Mouse (Mus musculus) midbrain, embryonic 15.5 days (tissue): Measurements from ENCODE around the gene Dda1. TPM values are rescaled to one million over a fixed set of nuclear protein-coding genes. Genes with fewer than 3 reads are reported as not detected.
"Not testable (repeated sequence)": the region's sequence is repeated elsewhere in the genome, so short reads cannot be mapped to it uniquely, and the experiment has no call there.

Experiments
- ATAC-seq: fragments of 200-750 bp; cut with Nextera tagmentation; replicated peaks from 2 replicates; pipeline ENCODE4 v1.8.0; 2017; ENCODE audit warnings: moderate TSS enrichment
- H3K27ac ChIP-seq: fragments of 300-500 bp; sonication (generic); 2 replicates; pipeline ENCODE4 v1.5.1; 2015; ENCODE audit warnings: mild to moderate bottlenecking, inconsistent platforms
- H3K27me3 ChIP-seq: fragments of 300-500 bp; sonication (generic); replicated peaks from 2 replicates; pipeline ENCODE4 v1.6.1; 2015; ENCODE audit warnings: inconsistent platforms
- H3K36me3 ChIP-seq: fragments of 300-500 bp; sonication (generic); replicated peaks from 2 replicates; pipeline ENCODE4 v1.6.1; 2015; ENCODE audit warnings: inconsistent platforms
- H3K4me1 ChIP-seq: fragments of 300-500 bp; sonication (generic); 2 replicates; pipeline ENCODE4 v1.6.1; 2015; ENCODE audit warnings: inconsistent platforms
- H3K4me2 ChIP-seq: fragments of 300-500 bp; sonication (generic); 2 replicates; pipeline ENCODE4 v1.6.1; 2015; ENCODE audit warnings: inconsistent platforms, mild to moderate bottlenecking, moderate library complexity
- H3K4me3 ChIP-seq: fragments of 300-500 bp; sonication (generic); 2 replicates; pipeline ENCODE4 v1.5.1; 2015; ENCODE audit warnings: mild to moderate bottlenecking, inconsistent platforms
- H3K9ac ChIP-seq: fragments of 300-500 bp; sonication (generic); 2 replicates; pipeline ENCODE4 v1.6.1; 2015; ENCODE audit warnings: mild to moderate bottlenecking, inconsistent platforms
- H3K9me3 ChIP-seq: fragments of 300-500 bp; sonication (generic); 2 replicates; pipeline ENCODE4 v1.6.1; 2016; ENCODE audit warnings: inconsistent platforms
- WGBS: fragments of 180-500 bp; shearing (Covaris S2); methylation state at CpG from one replicate; pipeline ENCODE4 v1.1.7; 2015; ENCODE audit warnings: mixed read lengths; 5-methylcytosine and 5-hydroxymethylcytosine counted together
- polyA plus RNA-seq: library from polyadenylated mRNA; unstranded; fragments of >200 nt; fragmentation: Nextera tagmentation; extraction: Ambion mirVana; gene quantifications from 2 replicates; pipeline ENCODE4 v1.2.1, GENCODE M21; 2015

The Dda1 gene
- polyA plus RNA-seq: 240 and 242 TPM in 2 replicates

- peaks cover 33% of the 10 kb centered on the region for H3K4me1 ChIP-seq
- H3K4me3 ChIP-seq: peak within 1 kb of the TSS; percentile 77
- no peaks in the 10 kb centered on the region for H3K27me3 ChIP-seq
- WGBS: under 1% methylated on average over 52 of the region's 52 CpGs
- peak; percentile 89 for ATAC-seq
- peak within 1 kb of the TSS; percentile 78 for H3K4me2 ChIP-seq
- H3K36me3 ChIP-seq: peaks cover 8% of the 10 kb centered on the region; the same call in 1 of the 2 replicates
- no peaks in the 10 kb centered on the region for H3K9me3 ChIP-seq
- H3K27ac ChIP-seq: peak within 1 kb of the TSS; percentile 88
- peak within 1 kb of the TSS; percentile 74 for H3K9ac ChIP-seq
Observed at GRCm38 (mm10) chr8:71468916-71469315, at the start of gene Dda1. Gene Dda1, plus strand, starts transcription at chr8:71469199.

DNA sequence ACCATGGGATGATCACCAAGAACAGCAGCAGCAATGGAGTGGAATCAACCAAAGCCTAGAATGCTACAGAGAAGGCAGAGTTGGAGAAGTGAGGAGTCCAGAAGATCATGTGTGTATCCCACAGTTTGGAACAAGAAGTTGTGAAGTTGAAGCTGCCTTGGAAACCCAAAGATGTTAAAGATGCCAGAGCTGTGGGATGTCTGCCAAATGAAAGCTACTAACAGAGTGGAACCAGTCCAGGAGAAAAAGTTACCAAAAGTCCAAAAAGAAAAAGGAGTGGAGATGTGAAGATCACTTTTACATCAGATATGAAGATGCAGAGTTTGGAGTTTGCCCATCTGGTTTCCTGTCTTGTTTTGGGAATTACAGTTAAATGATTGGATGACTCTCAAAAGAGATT lies 46.9 kb upstream of the Dda1 start:
- 0 out of 2 replicates have a peak, but pooled peaks cover 5% of the 10 kb centered on the region for H3K9me3 ChIP-seq

GRCm38 (mm10) chr8:71432935-71433334 lies 36.1 kb upstream of the Dda1 start:
- H3K27ac ChIP-seq, H3K36me3 ChIP-seq, H3K9ac ChIP-seq, H3K4me3 ChIP-seq, H3K4me2 ChIP-seq, ATAC-seq, H3K9me3 ChIP-seq, H3K27me3 ChIP-seq, H3K4me1 ChIP-seq: not testable (repeated sequence)
- 90% methylated on average over 1 of the region's 1 CpGs for WGBS

More for the DNA sequence above, 46.9 kb upstream of the Dda1 start:
- Histone ChIP-seq H3K27me3 (no peaks in the 10 kb centered on the region), H3K36me3 (no peaks in the 10 kb centered on the region), H3K4me3 (no peak overlapping the region), H3K9ac (no peak overlapping the region), H3K27ac (no peak overlapping the region), H3K4me1 (no peaks in the 10 kb centered on the region), H3K4me2 (no peak overlapping the region)
- ATAC-seq: no peak

GRCm38 (mm10) chr8:71437041-71437440 lies 32.0 kb upstream of the Dda1 start:
- Histone ChIP-seq H3K9me3 (no peaks in the 10 kb centered on the region), H3K27me3 (0 out of 2 replicates have a peak, but pooled peaks cover 2% of the 10 kb centered on the region), H3K4me1 (no peaks in the 10 kb centered on the region), H3K36me3 (no peaks in the 10 kb centered on the region), H3K27ac (no peak overlapping the region), H3K4me2 (no peak overlapping the region), H3K9ac (no peak overlapping the region), H3K4me3 (no peak overlapping the region)
- no peak for ATAC-seq
- WGBS: 50% methylated on average over 3 of the region's 3 CpGs

DNA sequence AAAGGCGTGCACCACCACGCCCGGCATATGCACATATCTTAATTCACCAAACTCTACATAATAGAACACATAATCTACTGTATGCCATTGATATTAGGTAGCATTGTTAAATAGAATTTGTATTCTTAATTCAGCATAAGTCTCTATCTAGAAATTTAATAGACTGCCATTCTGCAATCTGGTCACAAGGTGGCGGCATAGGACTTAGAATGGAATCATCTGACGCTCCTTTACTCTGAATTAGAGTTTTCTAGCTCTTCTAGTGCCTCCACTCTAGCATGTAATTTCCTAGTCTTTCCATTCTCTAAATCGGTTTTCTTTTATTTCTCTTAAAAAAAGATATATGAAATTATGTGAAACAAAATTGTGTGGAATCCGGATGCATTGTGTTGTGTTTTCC lies 27.6 kb upstream of the Dda1 start:
- 2% methylated on average over 7 of the region's 7 CpGs for WGBS
- Histone ChIP-seq H3K27me3 (0 out of 2 replicates have a peak, but pooled peaks cover 2% of the 10 kb centered on the region), H3K4me3 (no peak overlapping the region), H3K9ac (no peak overlapping the region), H3K4me1 (no peaks in the 10 kb centered on the region), H3K9me3 (no peaks in the 10 kb centered on the region), H3K36me3 (no peaks in the 10 kb centered on the region), H3K27ac (no peak overlapping the region), H3K4me2 (no peak overlapping the region)
- ATAC-seq: peak; percentile 42; the same call in 1 of the 2 replicates

DNA sequence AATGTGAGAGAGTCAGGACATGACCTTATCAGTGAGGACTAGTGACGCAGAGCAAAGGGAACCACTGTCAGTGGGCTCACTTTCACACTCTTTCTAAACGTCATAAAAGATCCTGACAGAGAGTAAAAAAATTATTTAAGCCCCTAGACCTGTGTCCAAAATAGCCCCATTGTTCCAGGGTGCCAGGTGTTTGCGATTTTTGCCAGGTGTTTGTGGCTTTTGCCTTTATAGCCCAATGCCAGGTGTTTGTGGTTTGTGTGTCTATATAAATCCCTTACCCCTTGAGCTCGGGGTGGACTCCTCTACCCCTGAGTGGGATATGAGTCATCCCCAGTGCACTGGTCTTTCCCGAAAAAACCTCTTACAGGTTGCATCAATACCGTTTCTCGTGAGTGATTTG lies 23.9 kb upstream of the Dda1 start:
- WGBS: 85% methylated on average over 7 of the region's 7 CpGs

DNA sequence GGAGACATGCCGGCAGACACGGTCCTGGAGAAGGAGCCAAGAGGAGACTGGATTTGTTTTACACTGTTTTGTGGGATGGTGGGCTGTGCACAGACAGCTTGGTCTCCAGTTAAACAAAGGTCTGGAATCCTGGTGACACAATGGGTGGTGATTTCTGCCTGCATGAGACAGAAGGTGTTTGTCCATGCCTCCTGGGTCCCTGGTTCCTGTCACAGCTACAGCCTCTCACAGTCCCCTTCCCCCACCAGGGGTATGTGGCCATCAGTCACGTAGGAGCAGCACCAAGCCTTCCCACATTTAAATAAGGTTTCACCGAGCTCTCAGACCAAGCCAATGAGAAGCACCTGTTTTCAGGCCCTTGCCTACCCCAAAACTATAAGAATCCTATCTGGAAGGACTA lies 17.7 kb upstream of the Dda1 start:
- 68% methylated on average over 4 of the region's 4 CpGs for WGBS
- no peak for ATAC-seq

More for the DNA sequence above, 23.9 kb upstream of the Dda1 start:
- Histone ChIP-seq H3K9me3 (no peaks in the 10 kb centered on the region), H3K9ac (no peak overlapping the region), H3K4me1 (no peaks in the 10 kb centered on the region), H3K27ac (no peak overlapping the region), H3K27me3 (0 out of 2 replicates have a peak, but pooled peaks cover 2% of the 10 kb centered on the region), H3K4me3 (no peak overlapping the region), H3K4me2 (no peak overlapping the region), H3K36me3 (no peaks in the 10 kb centered on the region)
- ATAC-seq: no peak

GRCm38 (mm10) chr8:71451777-71452176 lies 17.2 kb upstream of the Dda1 start:
- Histone ChIP-seq H3K4me2 (no peak overlapping the region), H3K4me3 (no peak overlapping the region), H3K9me3 (no peaks in the 10 kb centered on the region), H3K4me1 (no peaks in the 10 kb centered on the region), H3K27me3 (no peaks in the 10 kb centered on the region), H3K9ac (no peak overlapping the region), H3K36me3 (0 out of 2 replicates have a peak, but pooled peaks cover 3% of the 10 kb centered on the region), H3K27ac (no peak overlapping the region)
- ATAC-seq: no peak
- WGBS: 62% methylated on average over 11 of the region's 11 CpGs

More for the DNA sequence above, 17.7 kb upstream of the Dda1 start:
- no peak overlapping the region for H3K9ac ChIP-seq
- H3K27me3 ChIP-seq: no peaks in the 10 kb centered on the region
- H3K36me3 ChIP-seq: no peaks in the 10 kb centered on the region
- no peaks in the 10 kb centered on the region for H3K9me3 ChIP-seq
- H3K27ac ChIP-seq: no peak overlapping the region
- H3K4me2 ChIP-seq: no peak overlapping the region
- H3K4me3 ChIP-seq: no peak overlapping the region
- H3K4me1 ChIP-seq: no peaks in the 10 kb centered on the region

GRCm38 (mm10) chr8:71452669-71453068 lies 16.3 kb upstream of the Dda1 start:
- H3K4me3 ChIP-seq: no peak overlapping the region
- no peak overlapping the region for H3K27ac ChIP-seq
- 0 out of 2 replicates have a peak, but pooled peaks cover 10% of the 10 kb centered on the region for H3K36me3 ChIP-seq
- H3K9ac ChIP-seq: no peak overlapping the region
- WGBS: 82% methylated on average over 2 of the region's 2 CpGs
- H3K4me2 ChIP-seq: no peak overlapping the region
- no peaks in the 10 kb centered on the region for H3K4me1 ChIP-seq
- no peak for ATAC-seq
- no peaks in the 10 kb centered on the region for H3K27me3 ChIP-seq
- H3K9me3 ChIP-seq: no peaks in the 10 kb centered on the region

DNA sequence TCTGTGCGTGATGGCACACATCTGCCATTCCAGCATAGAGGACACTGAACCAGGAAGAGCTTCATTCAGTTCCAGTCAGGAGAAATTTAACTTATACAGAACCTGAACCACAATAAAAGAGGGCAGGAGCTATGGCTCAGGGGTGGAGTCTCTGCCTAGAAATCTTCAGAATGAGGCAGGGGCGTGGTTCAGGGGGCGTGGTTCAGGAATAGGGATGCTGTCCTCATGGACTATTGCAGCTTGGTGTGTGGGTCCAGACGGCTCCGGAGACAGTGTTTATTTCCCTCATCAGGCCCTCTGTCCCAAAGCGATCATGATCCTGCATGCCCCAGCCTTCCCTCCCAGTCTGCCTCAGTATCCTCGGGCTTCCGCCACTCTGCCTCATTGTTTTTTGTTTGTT lies 14.3 kb upstream of the Dda1 start:
- Histone ChIP-seq H3K36me3 (peaks cover 16% of the 10 kb centered on the region; the same call in 1 of the 2 replicates), H3K27me3 (no peaks in the 10 kb centered on the region), H3K27ac (no peak overlapping the region), H3K4me3 (no peak overlapping the region), H3K4me1 (peaks cover 4% of the 10 kb centered on the region; the same call in 1 of the 2 replicates), H3K4me2 (no peak overlapping the region), H3K9ac (no peak overlapping the region), H3K9me3 (no peaks in the 10 kb centered on the region)
- WGBS: 90% methylated on average over 8 of the region's 8 CpGs
- no peak for ATAC-seq

DNA sequence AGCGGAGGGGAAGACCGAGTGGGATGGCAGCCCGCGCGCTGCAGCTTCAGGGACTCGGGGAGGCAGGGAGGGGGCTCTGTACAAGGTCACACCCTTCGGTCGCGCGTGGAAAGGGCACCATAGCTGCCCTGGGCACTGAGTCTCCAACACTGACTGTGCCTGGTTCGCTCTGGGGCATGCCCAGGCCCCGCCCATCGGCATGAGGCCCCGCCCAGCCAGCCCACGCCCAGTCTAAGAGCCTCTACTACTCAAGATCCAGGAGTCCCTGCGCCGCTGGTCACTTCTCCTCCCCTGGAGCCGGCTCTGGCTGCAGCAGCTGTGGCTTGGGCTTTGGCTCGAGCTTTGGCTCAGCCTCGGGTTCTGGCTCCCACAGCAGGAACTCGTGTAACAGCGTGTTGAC lies 12.1 kb upstream of the Dda1 start:
- H3K36me3 ChIP-seq: peaks cover 31% of the 10 kb centered on the region; the same call in 1 of the 2 replicates
- no peak for ATAC-seq

GRCm38 (mm10) chr8:71457659-71458270 lies 11.2 kb upstream of the Dda1 start:
- Histone ChIP-seq H3K27me3 (no peaks in the 10 kb centered on the region), H3K4me1 (peaks cover 29% of the 10 kb centered on the region), H3K9me3 (no peaks in the 10 kb centered on the region), H3K4me2 (no peak overlapping the region), H3K36me3 (peaks cover 31% of the 10 kb centered on the region; the same call in 1 of the 2 replicates), H3K4me3 (no peak overlapping the region), H3K9ac (no peak overlapping the region), H3K27ac (no peak overlapping the region)
- no peak for ATAC-seq
- WGBS: 86% methylated on average over 20 of the region's 20 CpGs

More for the DNA sequence above, 12.1 kb upstream of the Dda1 start:
- Histone ChIP-seq H3K4me2 (no peak overlapping the region), H3K9ac (no peak overlapping the region), H3K4me1 (peaks cover 20% of the 10 kb centered on the region), H3K4me3 (no peak overlapping the region), H3K27ac (no peak overlapping the region), H3K27me3 (no peaks in the 10 kb centered on the region), H3K9me3 (no peaks in the 10 kb centered on the region)
- WGBS: 42% methylated on average over 22 of the region's 22 CpGs

GRCm38 (mm10) chr8:71460716-71461115 lies 8.3 kb upstream of the Dda1 start:
- no peaks in the 10 kb centered on the region for H3K27me3 ChIP-seq
- peaks cover 31% of the 10 kb centered on the region; the same call in 1 of the 2 replicates for H3K36me3 ChIP-seq
- no peak overlapping the region for H3K9ac ChIP-seq
- WGBS: 93% methylated on average over 6 of the region's 6 CpGs
- no peak overlapping the region for H3K4me2 ChIP-seq
- H3K4me1 ChIP-seq: peaks cover 45% of the 10 kb centered on the region
- no peak overlapping the region for H3K4me3 ChIP-seq
- ATAC-seq: no peak
- H3K9me3 ChIP-seq: no peaks in the 10 kb centered on the region
- no peak overlapping the region for H3K27ac ChIP-seq
